Mouse (Mus musculus): ENCODE data around the gene Smoc1. TPM values are rescaled to one million over a fixed set of nuclear protein-coding genes. Genes with fewer than 3 reads are reported as not detected.

The Smoc1 gene
- polyA plus RNA-seq, 1 experiment from 2014 or later, result 1.6 TPM

DNA sequence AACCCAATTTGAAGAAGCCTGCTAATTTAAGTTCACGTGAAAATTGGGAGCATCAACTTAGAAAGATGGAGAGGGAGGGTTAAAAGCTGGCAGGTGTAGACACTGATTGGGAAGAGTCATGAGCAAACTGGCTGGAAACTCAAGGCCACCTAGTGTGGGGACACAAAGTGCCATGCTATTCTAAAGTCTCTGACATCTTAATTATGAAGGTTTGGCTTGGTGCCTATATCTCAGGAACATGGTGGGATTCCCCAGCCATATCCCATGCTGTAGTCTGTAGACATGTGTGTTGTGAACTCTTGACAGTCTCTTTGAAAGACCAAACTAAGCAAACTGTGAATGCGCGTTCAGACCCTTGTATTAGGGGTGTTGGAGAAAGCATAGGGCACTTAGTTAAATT lies 32.0 kb downstream of the Smoc1 start:
- no peak for ATAC-seq (ENCODE audit: low read depth)
- Histone ChIP-seq H3K36me3 (ENCODE audit: control insufficient read depth, insufficient read depth, low read length) (no peaks in the 10 kb centered on the region), H3K27ac (ENCODE audit: low read length) (no peak overlapping the region), H3K4me1 (replicated peaks; ENCODE audit: control insufficient read depth, insufficient read depth, low read length) (no peaks in the 10 kb centered on the region), H3K4me3 (ENCODE audit: low read length) (no peak overlapping the region), H3K9ac (ENCODE audit: low read length) (no peak overlapping the region), H3K27me3 (ENCODE audit: control insufficient read depth, insufficient read depth, low read depth, low read length) (no peaks in the 10 kb centered on the region), H3K4me2 (ENCODE audit: low read depth, low read length) (no peak overlapping the region), H3K9me3 (ENCODE audit: control insufficient read depth, low read length) (no peaks in the 10 kb centered on the region)
- WGBS, result 85% methylated on average over 3 of the region's 3 CpGs

DNA sequence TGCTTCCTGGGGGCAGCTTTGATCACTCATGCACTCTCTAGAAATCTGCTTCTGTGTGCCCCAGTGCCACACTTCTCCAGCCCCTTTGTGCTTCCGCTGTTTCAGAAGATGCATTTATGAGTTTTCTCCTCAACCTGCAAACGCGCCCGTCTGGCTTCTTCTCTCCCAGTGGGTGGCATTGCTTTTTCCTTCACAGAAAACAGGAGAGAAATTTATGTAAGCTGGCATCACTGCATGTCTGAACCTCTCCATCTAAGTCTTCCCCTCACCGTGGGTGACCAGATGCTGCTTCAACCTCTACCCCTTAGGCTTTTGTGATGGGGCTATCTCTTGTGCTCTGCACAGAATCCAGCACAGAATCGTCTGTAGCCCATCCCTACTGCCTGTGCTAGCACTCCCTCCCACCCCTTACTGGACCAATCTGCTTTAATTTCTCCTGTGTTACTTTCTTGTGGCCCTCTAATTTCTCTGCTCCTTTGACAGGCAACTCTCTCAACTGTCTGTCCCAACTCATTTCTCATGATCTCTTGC lies 35.3 kb downstream of the Smoc1 start:
- no peak overlapping the region for H3K4me3 ChIP-seq (ENCODE audit: low read length)
- H3K4me1 ChIP-seq (replicated peaks; ENCODE audit: control insufficient read depth, insufficient read depth, low read length), result no peaks in the 10 kb centered on the region
- H3K27me3 ChIP-seq (ENCODE audit: control insufficient read depth, insufficient read depth, low read depth, low read length), result no peaks in the 10 kb centered on the region
- no peak overlapping the region for H3K9ac ChIP-seq (ENCODE audit: low read length)
- no peak overlapping the region for H3K27ac ChIP-seq (ENCODE audit: low read length)
- H3K36me3 ChIP-seq (ENCODE audit: control insufficient read depth, insufficient read depth, low read length), result no peaks in the 10 kb centered on the region
- 81% methylated on average over 6 of the region's 6 CpGs for WGBS
- H3K4me2 ChIP-seq (ENCODE audit: low read depth, low read length), result no peak overlapping the region
- no peaks in the 10 kb centered on the region for H3K9me3 ChIP-seq (ENCODE audit: control insufficient read depth, low read length)
- ATAC-seq (ENCODE audit: low read depth), result no peak

- Histone ChIP-seq H3K4me2 (ENCODE audit: low read depth, low read length) (no peak overlapping the region), H3K9ac (ENCODE audit: low read length) (no peak overlapping the region), H3K4me3 (ENCODE audit: low read length) (no peak overlapping the region), H3K9me3 (ENCODE audit: control insufficient read depth, low read length) (no peaks in the 10 kb centered on the region), H3K4me1 (replicated peaks; ENCODE audit: control insufficient read depth, insufficient read depth, low read length) (no peaks in the 10 kb centered on the region), H3K27ac (ENCODE audit: low read length) (no peak overlapping the region), H3K27me3 (ENCODE audit: control insufficient read depth, insufficient read depth, low read depth, low read length) (no peaks in the 10 kb centered on the region), H3K36me3 (ENCODE audit: control insufficient read depth, insufficient read depth, low read length) (no peaks in the 10 kb centered on the region)
- no peak for ATAC-seq (ENCODE audit: low read depth)
- 74% methylated on average over 6 of the region's 6 CpGs for WGBS
Measured at GRCm38 (mm10) chr12:81063336-81063955, 36.8 kb downstream of the Smoc1 start.

- 91% methylated on average over 2 of the region's 2 CpGs for WGBS
- Histone ChIP-seq H3K9ac (ENCODE audit: low read length) (no peak overlapping the region), H3K4me3 (ENCODE audit: low read length) (no peak overlapping the region), H3K4me2 (ENCODE audit: low read depth, low read length) (no peak overlapping the region), H3K36me3 (ENCODE audit: control insufficient read depth, insufficient read depth, low read length) (no peaks in the 10 kb centered on the region), H3K4me1 (replicated peaks; ENCODE audit: control insufficient read depth, insufficient read depth, low read length) (no peaks in the 10 kb centered on the region), H3K27ac (ENCODE audit: low read length) (no peak overlapping the region), H3K27me3 (ENCODE audit: control insufficient read depth, insufficient read depth, low read depth, low read length) (no peaks in the 10 kb centered on the region), H3K9me3 (ENCODE audit: control insufficient read depth, low read length) (peaks cover 2% of the 10 kb centered on the region; the same call in 1 of the 2 replicates)
- ATAC-seq (ENCODE audit: low read depth), result no peak
Measured at GRCm38 (mm10) chr12:81074139-81074538, 47.5 kb downstream of the Smoc1 start.

GRCm38 (mm10) chr12:81074941-81075340 lies 48.3 kb downstream of the Smoc1 start:
- no peak overlapping the region for H3K4me3 ChIP-seq (ENCODE audit: low read length)
- WGBS, result 76% methylated on average over 3 of the region's 3 CpGs

GRCm38 (mm10) chr12:81077953-81078646 lies 51.5 kb downstream of the Smoc1 start:
- no peak overlapping the region for H3K4me3 ChIP-seq (ENCODE audit: low read length)
- H3K4me1 ChIP-seq (replicated peaks; ENCODE audit: control insufficient read depth, insufficient read depth, low read length), result no peaks in the 10 kb centered on the region
- H3K9ac ChIP-seq (ENCODE audit: low read length), result no peak overlapping the region
- H3K4me2 ChIP-seq (ENCODE audit: low read depth, low read length), result no peak overlapping the region
- no peaks in the 10 kb centered on the region for H3K27me3 ChIP-seq (ENCODE audit: control insufficient read depth, insufficient read depth, low read depth, low read length)
- WGBS, result 34% methylated on average over 2 of the region's 2 CpGs
- H3K27ac ChIP-seq (ENCODE audit: low read length), result peak overlapping the region; percentile 49
- H3K9me3 ChIP-seq (ENCODE audit: control insufficient read depth, low read length), result peaks cover 4% of the 10 kb centered on the region; the same call in 1 of the 2 replicates
- peak; percentile 74 for ATAC-seq (ENCODE audit: low read depth)
- no peaks in the 10 kb centered on the region for H3K36me3 ChIP-seq (ENCODE audit: control insufficient read depth, insufficient read depth, low read length)

More at GRCm38 (mm10) chr12:81074941-81075340, 48.3 kb downstream of the Smoc1 start:
- Histone ChIP-seq H3K27ac (ENCODE audit: low read length) (no peak overlapping the region), H3K27me3 (ENCODE audit: control insufficient read depth, insufficient read depth, low read depth, low read length) (no peaks in the 10 kb centered on the region), H3K9ac (ENCODE audit: low read length) (no peak overlapping the region), H3K4me2 (ENCODE audit: low read depth, low read length) (no peak overlapping the region), H3K4me1 (replicated peaks; ENCODE audit: control insufficient read depth, insufficient read depth, low read length) (no peaks in the 10 kb centered on the region), H3K36me3 (ENCODE audit: control insufficient read depth, insufficient read depth, low read length) (no peaks in the 10 kb centered on the region), H3K9me3 (ENCODE audit: control insufficient read depth, low read length) (peaks cover 4% of the 10 kb centered on the region; the same call in 1 of the 2 replicates)
- no peak for ATAC-seq (ENCODE audit: low read depth)

GRCm38 (mm10) chr12:81080345-81080744 lies 53.7 kb downstream of the Smoc1 start:
- H3K36me3 ChIP-seq (ENCODE audit: control insufficient read depth, insufficient read depth, low read length), result no peaks in the 10 kb centered on the region
- ATAC-seq (ENCODE audit: low read depth), result no peak
- no peak overlapping the region for H3K4me3 ChIP-seq (ENCODE audit: low read length)
- H3K4me1 ChIP-seq (replicated peaks; ENCODE audit: control insufficient read depth, insufficient read depth, low read length), result no peaks in the 10 kb centered on the region
- no peak overlapping the region for H3K9ac ChIP-seq (ENCODE audit: low read length)
- 41% methylated on average over 5 of the region's 5 CpGs for WGBS
- no peak overlapping the region for H3K4me2 ChIP-seq (ENCODE audit: low read depth, low read length)
- H3K27me3 ChIP-seq (ENCODE audit: control insufficient read depth, insufficient read depth, low read depth, low read length), result no peaks in the 10 kb centered on the region
- H3K27ac ChIP-seq (ENCODE audit: low read length), result no peak overlapping the region
- peaks cover 4% of the 10 kb centered on the region; the same call in 1 of the 2 replicates for H3K9me3 ChIP-seq (ENCODE audit: control insufficient read depth, low read length)

DNA sequence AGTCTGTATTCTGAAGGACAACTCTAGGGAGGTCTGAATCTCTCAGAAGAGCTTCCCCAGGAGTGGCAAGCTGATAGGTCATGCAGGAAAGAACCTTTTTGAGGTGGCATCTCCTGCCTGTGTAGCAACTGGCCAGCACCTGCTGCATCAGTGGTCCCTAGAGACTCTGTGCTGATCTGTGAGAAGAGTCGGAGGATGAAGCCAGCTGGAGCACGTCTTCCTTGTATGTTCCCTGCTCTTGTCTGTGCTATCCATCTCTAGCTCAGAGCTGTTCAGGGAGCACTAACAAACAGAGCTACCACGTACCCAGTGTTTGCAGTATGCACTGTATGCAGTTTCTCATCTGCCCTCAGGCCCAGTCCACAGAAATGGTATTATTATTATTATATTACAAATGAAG lies 54.4 kb downstream of the Smoc1 start:
- 55% methylated on average over 3 of the region's 3 CpGs for WGBS
- H3K4me3 ChIP-seq (ENCODE audit: low read length), result no peak overlapping the region
- no peak overlapping the region for H3K27ac ChIP-seq (ENCODE audit: low read length)
- no peaks in the 10 kb centered on the region for H3K36me3 ChIP-seq (ENCODE audit: control insufficient read depth, insufficient read depth, low read length)
- no peaks in the 10 kb centered on the region for H3K27me3 ChIP-seq (ENCODE audit: control insufficient read depth, insufficient read depth, low read depth, low read length)
- no peak for ATAC-seq (ENCODE audit: low read depth)
- H3K4me1 ChIP-seq (replicated peaks; ENCODE audit: control insufficient read depth, insufficient read depth, low read length), result no peaks in the 10 kb centered on the region
- H3K4me2 ChIP-seq (ENCODE audit: low read depth, low read length), result no peak overlapping the region
- peaks cover 4% of the 10 kb centered on the region; the same call in 1 of the 2 replicates for H3K9me3 ChIP-seq (ENCODE audit: control insufficient read depth, low read length)
- H3K9ac ChIP-seq (ENCODE audit: low read length), result no peak overlapping the region

GRCm38 (mm10) chr12:81083146-81083545 lies 56.5 kb downstream of the Smoc1 start:
- Histone ChIP-seq H3K9ac (ENCODE audit: low read length) (no peak overlapping the region), H3K27me3 (ENCODE audit: control insufficient read depth, insufficient read depth, low read depth, low read length) (no peaks in the 10 kb centered on the region), H3K4me1 (replicated peaks; ENCODE audit: control insufficient read depth, insufficient read depth, low read length) (no peaks in the 10 kb centered on the region), H3K4me2 (ENCODE audit: low read depth, low read length) (no peak overlapping the region), H3K9me3 (ENCODE audit: control insufficient read depth, low read length) (peaks cover 4% of the 10 kb centered on the region; the same call in 1 of the 2 replicates), H3K36me3 (ENCODE audit: control insufficient read depth, insufficient read depth, low read length) (no peaks in the 10 kb centered on the region), H3K4me3 (ENCODE audit: low read length) (no peak overlapping the region), H3K27ac (ENCODE audit: low read length) (no peak overlapping the region)
- WGBS, result 74% methylated on average over 5 of the region's 5 CpGs
- no peak for ATAC-seq (ENCODE audit: low read depth)

Measured in lung, embryonic 16.5 days (tissue).